Mouse (Mus musculus) T-helper 17 cell (primary cell): ENCODE measurements around the gene Kng2.
"Not testable (repeated sequence)": the region's sequence is repeated elsewhere in the genome, so short reads cannot be mapped to it uniquely, and the experiment has no call there.

Experiments
- in situ Hi-C, 2 experiments: fragments of 300-600 bp; cut with MboI, MseI; formaldehyde crosslinking; loops; 1 replicate in 1 of 2; 2 replicates in 1 of 2; pipeline ENCODE4 v1.15.1; 2025; ENCODE audit warnings: high pct_unique_total_duplicates in 2 of 2

The Kng2 gene

GRCm38 (mm10) chr16:22962256-22962655, 67.0 kb downstream of the Kng2 start:
- in situ Hi-C loops = no loop called here

GRCm38 (mm10) chr16:22961073-22961472, 68.2 kb downstream of the Kng2 start:
- in situ Hi-C loops = no loop called here

DNA sequence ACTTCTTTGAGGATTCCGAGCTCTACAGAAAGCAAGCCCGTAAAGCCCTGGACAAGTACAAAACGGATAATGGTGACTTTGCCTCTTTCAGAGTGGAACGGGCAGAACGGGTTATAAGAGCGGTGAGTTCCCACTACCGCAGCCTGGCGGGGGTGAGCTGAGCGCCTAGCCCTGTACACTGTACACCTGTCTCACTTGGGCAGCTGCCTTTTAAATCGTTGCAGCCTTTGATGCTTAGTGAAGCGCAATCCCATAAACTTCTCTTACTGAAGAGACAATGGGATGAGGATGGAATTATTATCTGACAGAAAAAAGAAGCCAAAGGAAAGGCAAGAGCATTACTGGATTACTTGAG, 73.2 kb downstream of the Kng2 start:
- in situ Hi-C loops = loop anchor here in 1 of 2 experiments (10.0 kb wide), 1 partner anchor 1979 kb away; no protein-coding TSS in a partner anchor

- in situ Hi-C loops = loop anchor here in 1 of 2 experiments (10.0 kb wide), 1 partner anchor 1979 kb away; no protein-coding TSS in a partner anchor
Observed at GRCm38 (mm10) chr16:22955397-22956084, 73.7 kb downstream of the Kng2 start.

- in situ Hi-C loops = loop anchor here in 1 of 2 experiments (10.0 kb wide), 1 partner anchor 1982 kb away; no protein-coding TSS in a partner anchor
Observed at GRCm38 (mm10) chr16:22953069-22953468, 76.2 kb downstream of the Kng2 start.

- in situ Hi-C loops = loop anchor here in 1 of 2 experiments (10.0 kb wide), 1 partner anchor 1984 kb away; no protein-coding TSS in a partner anchor
Observed at GRCm38 (mm10) chr16:22950840-22951395, 78.4 kb downstream of the Kng2 start, which contains the start of gene Hrg. Gene Hrg, plus strand, starts transcription at chr16:22951072.

DNA sequence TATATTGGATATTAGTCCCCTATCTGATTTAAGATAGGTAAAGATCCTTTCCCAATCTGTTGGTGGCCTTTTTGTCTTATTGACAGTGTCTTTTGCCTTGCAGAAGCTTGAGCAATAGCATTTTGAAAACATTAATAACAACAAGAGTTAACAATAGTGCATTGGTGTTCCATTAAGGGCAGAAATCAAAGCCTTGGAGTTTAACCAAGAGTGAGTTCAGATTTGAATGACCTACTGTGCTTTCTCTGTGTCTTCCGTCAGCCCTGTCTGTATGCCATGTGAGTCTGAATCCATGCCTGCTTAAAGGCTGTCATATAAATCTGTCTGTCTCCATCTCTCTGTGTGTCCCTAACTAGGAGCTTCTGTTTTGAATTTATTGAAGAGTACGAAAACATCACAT, 81.9 kb downstream of the Kng2 start:
- in situ Hi-C loops = no loop called here

DNA sequence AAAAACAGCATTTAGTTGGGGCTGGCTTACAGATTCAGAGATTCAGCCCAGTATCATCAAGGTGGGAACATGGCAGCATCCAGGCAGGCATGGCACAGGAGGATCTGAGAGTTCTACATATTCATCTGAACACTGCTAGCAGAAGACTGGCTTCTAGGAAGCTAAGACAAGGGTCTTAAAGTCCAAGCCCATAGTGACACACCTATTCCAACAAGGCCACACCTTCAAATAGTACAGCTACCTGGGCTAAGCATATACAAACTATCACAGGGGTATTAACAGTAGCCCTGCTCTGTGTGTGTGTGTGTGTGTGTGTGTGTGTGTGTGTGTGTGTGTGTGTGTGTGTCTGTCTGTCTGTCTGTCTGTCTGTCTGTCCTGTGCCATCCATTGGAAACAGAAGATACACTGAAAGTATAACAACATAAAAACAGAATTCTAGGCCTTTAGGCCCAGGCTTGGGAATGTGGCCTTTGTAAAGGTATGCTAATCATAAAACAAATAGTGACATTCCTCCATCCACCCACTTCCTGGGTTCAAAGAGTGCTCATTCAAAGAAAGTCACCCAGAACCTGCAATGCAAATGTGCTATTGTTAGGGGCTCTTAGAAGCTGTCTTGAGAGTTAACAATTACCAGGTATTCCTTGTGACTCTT, 87.3 kb downstream of the Kng2 start:
- in situ Hi-C loops = not testable (repeated sequence)

GRCm38 (mm10) chr16:22939120-22939695, 90.1 kb downstream of the Kng2 start:
- in situ Hi-C loops = no loop called here

DNA sequence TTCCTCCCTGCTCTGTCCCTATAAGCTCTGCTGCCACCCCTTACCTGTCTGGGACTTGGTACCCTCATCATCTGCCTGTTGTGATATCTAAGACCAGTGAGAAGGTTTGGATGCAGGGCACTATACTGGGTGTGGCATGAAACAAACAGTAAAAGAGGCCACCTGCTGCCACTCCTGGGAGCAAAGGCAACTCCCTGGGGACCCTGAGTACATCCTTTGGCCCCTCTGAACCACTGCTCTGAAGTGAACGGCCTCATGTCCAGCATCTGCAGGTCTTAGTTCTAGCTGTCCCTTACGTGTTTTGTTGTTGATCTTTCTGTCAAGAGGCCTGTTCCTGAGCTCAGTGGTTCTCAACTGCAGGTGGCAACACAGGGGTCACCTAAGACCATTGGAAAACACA, 90.7 kb downstream of the Kng2 start:
- in situ Hi-C loops = no loop called here

DNA sequence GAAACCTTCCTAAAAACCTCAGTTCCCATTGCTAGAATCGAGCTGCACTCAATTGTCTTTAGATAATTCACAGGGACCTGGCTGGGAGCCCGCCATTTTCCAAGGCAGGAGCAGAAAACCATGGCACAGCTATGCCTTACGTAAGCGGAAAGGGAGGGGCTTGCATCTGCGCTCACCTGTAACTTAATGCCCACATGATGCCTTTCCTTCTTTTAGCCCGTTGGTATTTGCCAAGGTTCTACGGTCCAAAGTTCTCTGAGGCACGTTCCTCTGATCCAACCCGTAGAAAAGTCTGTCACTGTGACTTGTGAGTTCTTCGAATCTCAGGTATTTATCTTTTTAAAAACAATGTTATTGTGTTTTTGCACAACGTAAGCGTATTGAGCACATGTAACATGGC, 91.7 kb downstream of the Kng2 start:
- in situ Hi-C loops = no loop called here
